In genomic region chr7:96761151-96761550, GRCm38 (mm10) we compare ENCODE assay signal across 19 mouse cellular contexts.
DNase-seq lines count a peak whose midpoint lies in the region; ATAC-seq lines count a peak whose summit lies in the region.
"Had no signal": no experiment of that assay in that cellular context is flagged by ENCODE, and none has a peak within 500 bp of the region (broad histone marks: within the 10 kb centered on the region; RNA-seq: fewer than 3 reads in every experiment).

No protein-coding gene starts in this region.

- no peak overlapping the region for H3K9ac ChIP-seq in hindbrain, embryonic 15.5 days
- no peak overlapping the region for H3K9ac ChIP-seq in hindbrain, embryonic 12.5 days
- H3K9ac ChIP-seq in midbrain, embryonic 13.5 days (replicated peaks): no peak overlapping the region
- H3K9ac ChIP-seq: limb, embryonic 15.5 days; neural tube, embryonic 15.5 days had no signal

- H3K36me3 ChIP-seq in hindbrain, embryonic 15.5 days: no peaks in the 10 kb centered on the region
- peaks cover 2% of the 10 kb centered on the region; the same call in 1 of the 2 replicates for H3K36me3 ChIP-seq in hindbrain, embryonic 12.5 days
- no peaks in the 10 kb centered on the region for H3K36me3 ChIP-seq in midbrain, embryonic 13.5 days
- H3K36me3 ChIP-seq: limb, embryonic 15.5 days had no signal

- no peak overlapping the region for H3K4me3 ChIP-seq in hindbrain, embryonic 15.5 days
- no peak overlapping the region for H3K4me3 ChIP-seq in hindbrain, embryonic 12.5 days
- H3K4me3 ChIP-seq in midbrain, embryonic 13.5 days (replicated peaks): no peak overlapping the region
- H3K4me3 ChIP-seq: limb, embryonic 15.5 days; neural tube, embryonic 15.5 days had no signal

- ATAC-seq in hindbrain, embryonic 15.5 days (ENCODE audit: low FRiP score, low read depth): peak; percentile 12; the same call in 1 of the 2 replicates
- no peak for ATAC-seq in hindbrain, embryonic 12.5 days (ENCODE audit: low FRiP score)
- ATAC-seq in midbrain, embryonic 13.5 days: peak; percentile 29; the same call in 1 of the 2 replicates
- ATAC-seq in megakaryocyte progenitor cell, adult 5-6 weeks (replicated peaks; ENCODE audit: poor library complexity): no peak
- ATAC-seq: intestine, embryonic 16.5 days had no signal

- no peak overlapping the region for H3K4me2 ChIP-seq in hindbrain, embryonic 15.5 days
- no peak overlapping the region for H3K4me2 ChIP-seq in hindbrain, embryonic 12.5 days (replicated peaks)
- no peak overlapping the region for H3K4me2 ChIP-seq in midbrain, embryonic 13.5 days (replicated peaks)
- H3K4me2 ChIP-seq: heart, embryonic 11.5 days; limb, embryonic 15.5 days; neural tube, embryonic 15.5 days had no signal

- H3K9me3 ChIP-seq in hindbrain, embryonic 15.5 days: no peaks in the 10 kb centered on the region
- no peaks in the 10 kb centered on the region; the same call in 1 of the 2 replicates for H3K9me3 ChIP-seq in hindbrain, embryonic 12.5 days (replicated peaks)
- H3K9me3 ChIP-seq in midbrain, embryonic 13.5 days: no peaks in the 10 kb centered on the region
- H3K9me3 ChIP-seq: limb, embryonic 15.5 days; neural tube, embryonic 15.5 days had no signal

- peaks cover 20% of the 10 kb centered on the region for H3K4me1 ChIP-seq in hindbrain, embryonic 15.5 days (replicated peaks)
- H3K4me1 ChIP-seq in hindbrain, embryonic 12.5 days: peaks cover 18% of the 10 kb centered on the region
- H3K4me1 ChIP-seq in midbrain, embryonic 13.5 days (replicated peaks): peaks cover 35% of the 10 kb centered on the region

- no peaks in the 10 kb centered on the region for H3K27me3 ChIP-seq in hindbrain, embryonic 15.5 days
- H3K27me3 ChIP-seq in hindbrain, embryonic 12.5 days: no peaks in the 10 kb centered on the region
- H3K27me3 ChIP-seq in midbrain, embryonic 13.5 days: no peaks in the 10 kb centered on the region; the same call in 1 of the 2 replicates
- H3K27me3 ChIP-seq: limb, embryonic 15.5 days; neural tube, embryonic 15.5 days had no signal

- WGBS in hindbrain, embryonic 15.5 days: 55% methylated on average over 5 of the region's 5 CpGs
- 71% methylated on average over 5 of the region's 5 CpGs for WGBS in hindbrain, embryonic 12.5 days
- 49% methylated on average over 5 of the region's 5 CpGs for WGBS in midbrain, embryonic 13.5 days

- DNase-seq in right cerebral cortex, postnatal 10 days (ENCODE audit: low spot score in 2 of 2): peak; percentile 42 to 60
- no peak for DNase-seq in right cerebral cortex, postnatal 14 days
- no peak for DNase-seq in cerebellum, postnatal 4 days (ENCODE audit: low spot score in 2 of 2)
- DNase-seq in cerebellum, adult 11-12 months: no peak
- DNase-seq: adrenal gland, adult 2 months; B cell, adult 2 months; cerebellum, adult 8-10 months; kidney, postnatal 10 days; layer of hippocampus, adult 9-11 months; retina, postnatal 1 day; thymus, postnatal 4 days had no signal

- no peak overlapping the region for H3K27ac ChIP-seq in hindbrain, embryonic 15.5 days (replicated peaks)
- H3K27ac ChIP-seq in hindbrain, embryonic 12.5 days: no peak overlapping the region
- no peak overlapping the region for H3K27ac ChIP-seq in midbrain, embryonic 13.5 days
- H3K27ac ChIP-seq: limb, embryonic 15.5 days; neural tube, embryonic 15.5 days had no signal

Comparison
In these comparisons a context has a peak if more than half of its experiments do, and no peak if none do; other contexts are left out.
1. ATAC-seq: peak in hindbrain, embryonic 15.5 days (single experiment) and midbrain, embryonic 13.5 days (single experiment); none in hindbrain, embryonic 12.5 days (single experiment) and megakaryocyte progenitor cell, adult 5-6 weeks (single experiment).
2. DNase-seq: peak in right cerebral cortex, postnatal 10 days (2 of 2); none in right cerebral cortex, postnatal 14 days (single experiment), cerebellum, postnatal 4 days (0 of 2) and cerebellum, adult 11-12 months (single experiment).